Mouse (Mus musculus) kidney, postnatal 10 days (tissue): ENCODE measurements around the gene Abca12.

ENCODE experiments used
- DNase-seq: peaks from one replicate; pipeline ENCODE4 v3.0.0; 2021; ENCODE audit warnings: mixed read lengths

Gene Abca12

DNA sequence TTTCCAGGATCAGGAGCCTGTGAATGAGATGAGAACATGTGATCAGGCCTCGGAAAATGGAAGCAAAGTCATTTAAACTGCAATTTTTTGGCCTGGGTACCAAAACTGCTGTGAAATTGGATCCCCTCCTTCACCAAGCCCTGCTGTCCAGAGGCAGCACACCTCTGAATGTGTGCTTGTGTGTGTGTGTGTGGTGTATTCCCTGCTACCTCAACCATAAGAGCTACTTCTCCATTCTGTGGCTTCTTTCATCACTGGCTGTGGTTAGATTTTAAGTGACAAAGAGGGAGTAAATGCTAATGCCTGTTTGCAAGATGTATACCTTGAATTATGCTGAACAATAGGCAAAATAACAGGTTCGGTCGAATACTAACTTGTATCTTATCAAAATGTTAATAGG lies 84.4 kb downstream of the Abca12 start:
- no peak for DNase-seq

DNA sequence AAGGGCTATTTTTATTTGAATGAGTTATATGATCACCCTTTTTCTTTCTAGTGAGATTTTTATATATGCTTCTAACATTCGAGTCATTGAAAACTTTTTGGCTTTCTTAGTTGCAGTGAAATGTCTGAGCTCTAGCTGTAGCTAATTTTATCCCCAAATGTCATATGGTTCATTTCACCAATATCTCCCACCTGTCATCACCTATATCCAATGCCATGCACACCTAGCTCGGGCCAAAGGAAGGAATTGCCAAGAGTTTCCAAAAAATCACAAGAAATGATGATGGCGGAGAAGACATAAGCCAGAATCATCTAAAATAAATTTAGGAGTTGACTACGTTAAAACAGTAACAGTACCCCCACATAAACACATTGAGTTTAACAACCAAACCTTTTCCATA lies 102.5 kb downstream of the Abca12 start:
- no peak for DNase-seq

DNA sequence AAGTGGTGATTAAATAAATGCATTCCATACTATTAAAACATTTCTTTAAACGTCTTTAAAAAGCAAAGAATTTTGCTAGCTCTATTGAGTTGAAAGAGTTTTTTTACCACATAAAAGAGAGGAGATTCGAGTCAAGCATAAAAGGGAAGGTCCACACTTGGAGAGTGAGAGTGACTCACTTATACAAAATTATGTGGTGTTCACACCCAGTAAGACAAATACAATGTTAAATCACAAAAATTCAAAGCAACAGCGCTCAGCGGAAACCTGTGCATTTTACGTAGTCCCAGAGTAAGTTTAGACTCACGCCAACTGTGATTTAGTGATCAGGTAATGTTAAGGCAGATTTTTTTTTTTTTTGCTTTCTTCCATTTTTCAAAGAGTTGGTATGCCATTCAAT lies 104.1 kb downstream of the Abca12 start:
- no peak for DNase-seq

DNA sequence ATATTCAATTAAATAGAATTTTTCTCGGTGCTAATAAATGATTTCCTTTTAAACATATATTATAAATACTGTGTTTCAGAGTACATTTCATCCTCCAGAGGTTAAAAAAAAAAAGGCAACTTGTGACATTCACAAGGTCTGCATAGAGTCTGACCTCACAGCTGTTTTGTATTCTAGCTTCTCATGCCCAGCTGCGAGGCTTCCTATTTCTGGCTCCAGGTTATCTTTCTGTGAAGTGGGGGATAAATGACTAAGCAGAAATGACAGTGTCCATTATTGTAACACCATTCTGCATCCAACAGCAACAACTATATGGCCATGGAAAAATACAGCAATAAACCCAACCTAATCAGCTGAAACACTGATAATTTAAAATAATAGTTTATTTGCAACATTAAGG lies 107.3 kb downstream of the Abca12 start:
- DNase-seq = no peak

DNA sequence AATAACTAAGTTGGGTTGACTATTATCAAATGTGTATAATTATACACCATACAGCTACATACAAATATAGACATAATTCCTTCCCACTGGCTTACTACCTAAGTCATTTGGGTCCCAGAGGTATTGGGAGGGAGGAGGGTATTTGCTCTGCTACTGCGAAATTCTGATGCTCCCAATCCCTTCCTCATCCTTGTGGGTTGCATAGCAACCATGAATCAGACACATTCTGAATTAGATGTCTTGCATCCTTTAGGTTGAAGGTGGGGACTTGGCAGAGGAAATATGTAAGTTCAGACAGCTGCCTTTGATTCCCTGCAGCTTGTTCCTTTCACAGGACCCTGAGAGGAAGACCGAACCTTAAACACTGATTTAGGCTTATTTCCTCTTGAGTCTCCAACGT lies 108.5 kb downstream of the Abca12 start:
- DNase-seq = no peak

DNA sequence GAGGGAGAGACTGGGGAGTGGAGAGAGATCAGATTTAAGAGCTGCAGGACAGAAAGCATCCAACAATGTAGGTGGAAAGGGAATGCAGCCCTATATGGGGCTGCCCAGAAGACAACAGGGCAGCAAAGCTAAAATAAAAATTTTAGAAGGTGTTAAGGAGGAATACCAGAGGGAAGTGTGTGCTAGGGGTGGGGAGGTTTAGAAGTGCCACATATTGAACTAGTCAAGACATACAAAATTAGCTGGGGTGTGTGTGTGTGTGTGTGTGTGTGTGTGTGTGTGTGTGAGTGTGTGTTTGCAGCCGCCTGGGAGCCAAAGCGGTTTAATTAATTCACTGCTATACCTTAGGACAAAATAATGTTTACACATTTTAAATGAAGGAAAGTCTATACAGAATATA lies 110.1 kb downstream of the Abca12 start:
- no peak for DNase-seq

DNA sequence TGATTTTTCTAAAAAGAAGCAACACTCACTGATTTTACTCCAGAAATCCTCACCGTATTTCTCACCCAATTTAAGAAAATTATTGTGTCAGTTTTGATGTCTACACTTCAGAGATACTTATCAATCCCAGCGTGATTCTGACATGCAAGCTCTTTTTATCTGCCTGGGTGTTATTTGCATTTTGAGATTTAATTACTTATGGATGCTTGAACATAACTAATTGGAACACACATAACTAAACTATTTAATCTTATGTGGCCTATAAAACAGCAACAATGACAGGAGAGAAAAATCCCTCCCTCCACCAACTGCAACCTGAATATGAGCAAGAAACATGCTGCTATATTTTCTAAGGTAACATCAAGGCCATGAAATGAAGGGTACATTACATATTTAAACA lies 117.7 kb downstream of the Abca12 start:
- no peak for DNase-seq

DNA sequence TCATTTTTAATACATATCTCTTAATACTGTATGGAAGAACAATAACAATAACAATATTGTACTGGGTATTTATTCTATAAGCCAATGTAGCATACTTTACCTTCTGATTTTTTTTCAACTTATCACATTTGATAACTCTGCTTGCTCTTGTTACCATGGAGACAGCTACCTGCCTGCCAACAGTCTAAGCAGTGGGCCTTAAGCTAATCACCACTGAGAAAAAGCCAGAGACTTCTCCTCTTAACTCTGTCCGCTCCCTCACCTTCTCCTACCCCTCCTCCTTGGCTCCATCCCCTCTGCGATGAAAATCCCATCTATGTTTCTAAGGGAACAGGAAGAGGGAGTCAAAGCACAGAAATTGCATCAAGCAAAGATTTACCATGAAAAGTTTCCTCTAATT lies 118.1 kb downstream of the Abca12 start:
- DNase-seq = no peak

DNA sequence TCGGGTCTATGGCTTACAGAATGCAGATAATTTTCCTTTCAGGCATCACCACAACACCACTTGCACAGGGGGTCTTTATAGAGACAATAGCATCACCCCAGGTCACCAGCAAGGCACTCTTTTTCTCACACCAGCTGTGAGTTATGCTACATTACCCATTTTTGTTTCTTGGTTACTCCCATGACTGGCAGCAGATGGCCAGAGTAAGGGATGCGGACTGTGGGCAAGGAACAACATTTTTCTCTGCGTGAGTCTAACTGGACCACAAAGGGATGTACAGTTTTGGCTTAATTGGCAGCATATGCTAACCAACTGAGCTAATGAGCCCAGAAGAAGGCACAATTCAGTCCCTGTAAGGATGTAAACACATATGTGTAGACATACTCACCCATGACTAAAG lies 122.8 kb downstream of the Abca12 start:
- no peak for DNase-seq

DNA sequence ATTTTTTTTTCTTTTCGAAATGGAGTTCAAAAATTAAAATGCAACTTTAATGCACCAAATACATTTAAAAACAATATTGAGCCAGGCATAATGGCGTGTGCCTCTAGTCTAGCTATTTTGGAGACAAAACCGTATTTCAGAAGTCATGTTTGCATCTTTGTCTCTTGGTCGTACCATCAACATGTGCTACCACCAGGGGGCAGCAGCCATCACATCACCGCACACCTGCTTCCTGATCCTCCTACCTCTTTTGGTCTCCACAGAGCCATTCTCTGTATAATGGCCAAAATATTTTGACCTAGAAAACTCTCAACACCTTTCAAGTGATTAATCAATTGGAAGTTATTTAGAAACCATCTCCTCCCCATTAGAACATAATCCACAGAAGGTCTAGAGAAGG lies 125.2 kb downstream of the Abca12 start:
- peak; percentile 84 for DNase-seq

DNA sequence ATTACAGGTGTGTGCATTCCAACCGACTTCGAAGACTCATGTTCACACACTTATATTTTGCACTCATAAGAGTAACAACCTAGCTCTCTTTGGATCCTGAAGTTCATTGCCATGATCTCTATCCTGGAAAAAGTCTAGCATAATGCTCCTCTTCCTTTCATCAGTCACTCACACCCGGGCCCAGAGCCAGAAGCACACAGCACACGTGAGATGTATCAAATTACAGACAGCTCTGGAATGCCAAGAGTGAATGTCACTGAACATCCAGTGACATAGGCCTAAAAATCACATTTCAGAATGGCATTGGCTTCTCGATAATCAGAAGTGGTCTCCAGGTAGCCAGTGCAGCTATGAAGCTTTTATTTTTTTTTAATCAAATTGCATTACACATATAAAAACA lies 137.8 kb downstream of the Abca12 start:
- no peak for DNase-seq

DNA sequence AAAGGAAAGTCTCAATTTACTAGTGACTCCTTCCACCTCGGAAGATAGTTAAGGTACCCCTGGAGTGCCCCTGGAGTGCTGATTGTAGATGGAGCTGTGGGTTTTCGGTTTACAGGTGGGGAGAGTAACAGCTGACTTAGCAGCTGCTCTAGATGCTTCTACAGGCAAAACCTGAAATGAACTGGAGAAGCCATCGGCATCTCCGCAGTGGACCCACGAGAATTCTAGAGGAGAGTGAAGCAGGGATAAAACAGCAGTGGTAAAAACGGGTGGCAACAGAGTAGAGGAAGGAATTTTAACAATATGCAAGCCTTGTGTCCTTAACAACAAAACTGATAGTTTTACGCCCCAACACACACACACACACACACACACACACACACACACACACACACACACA lies 142.2 kb downstream of the Abca12 start:
- no peak for DNase-seq

DNA sequence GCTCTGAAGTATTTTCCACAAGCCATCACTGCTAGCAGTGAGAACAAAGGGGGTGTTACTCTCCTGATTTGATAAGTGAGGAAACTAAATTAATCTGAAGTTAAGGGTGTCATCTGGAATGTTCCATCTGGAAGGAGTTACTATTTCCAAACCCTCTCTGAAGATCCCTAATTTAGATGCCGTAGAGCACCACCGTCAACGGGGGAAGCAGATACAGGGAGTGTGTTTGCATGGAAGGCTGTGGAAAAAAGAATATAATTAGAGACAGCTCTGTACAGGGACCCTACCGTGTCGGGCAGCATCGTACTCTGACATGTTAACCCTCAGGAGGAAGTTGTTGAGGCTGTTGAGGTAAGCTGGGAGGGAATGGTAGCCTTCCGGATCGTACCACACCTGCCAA lies 142.6 kb downstream of the Abca12 start:
- DNase-seq = no peak

DNA sequence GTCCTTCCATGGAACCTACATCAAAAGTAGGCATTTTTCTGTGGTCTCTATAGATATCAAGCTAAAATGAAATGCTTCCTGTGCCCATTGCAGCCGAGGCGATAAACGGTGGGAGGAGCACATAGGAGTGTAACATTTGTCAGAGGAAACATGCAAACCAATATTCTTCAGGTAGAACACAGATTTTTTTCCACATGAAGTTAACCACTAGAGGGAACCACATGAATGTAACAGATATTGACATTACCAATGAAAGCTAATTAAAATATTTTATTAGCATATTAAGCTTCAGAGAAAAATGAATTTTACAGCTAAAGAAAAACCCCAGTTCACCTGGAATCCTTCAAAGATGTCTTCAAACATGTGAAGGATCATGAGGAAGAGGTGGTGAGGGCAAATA lies 144.6 kb downstream of the Abca12 start:
- DNase-seq = no peak

DNA sequence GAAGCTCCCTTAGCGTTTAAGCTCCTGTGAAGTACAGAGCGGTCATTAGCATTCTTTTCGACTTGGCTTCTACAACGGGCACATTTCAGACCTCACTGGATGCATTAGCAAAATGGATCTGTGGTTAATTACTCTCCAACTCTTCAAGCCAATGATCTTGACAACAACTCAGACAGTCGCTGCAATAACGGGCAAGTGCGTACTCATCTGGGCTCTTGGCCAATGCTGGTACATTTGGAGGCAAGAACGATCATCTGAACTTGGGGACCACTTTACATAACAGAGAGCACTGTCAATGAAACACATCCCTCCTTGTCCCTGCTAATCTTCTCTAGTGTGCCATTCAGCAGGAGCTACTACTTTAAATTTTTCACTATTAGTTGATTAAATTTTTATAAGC lies 148.1 kb downstream of the Abca12 start:
- no peak for DNase-seq

DNA sequence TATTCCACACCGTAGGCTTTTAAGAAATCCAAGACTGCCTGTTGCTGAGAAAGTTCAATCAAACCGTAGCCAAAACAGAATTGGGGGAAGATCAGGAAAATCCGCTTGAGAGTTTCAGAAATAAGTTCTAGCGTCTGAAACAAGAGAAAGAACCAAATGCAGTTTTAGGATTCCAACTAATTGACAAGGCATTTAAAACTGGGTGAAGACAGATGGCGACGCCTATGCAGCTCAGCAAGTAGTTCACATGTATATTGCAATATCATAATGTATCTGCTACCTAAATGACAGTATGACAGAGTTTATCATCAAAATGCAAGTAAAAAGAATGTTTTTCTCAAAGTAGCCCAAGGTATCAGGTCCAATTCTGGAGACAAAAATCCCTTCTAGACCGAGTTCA lies 151.2 kb downstream of the Abca12 start:
- DNase-seq = no peak

DNA sequence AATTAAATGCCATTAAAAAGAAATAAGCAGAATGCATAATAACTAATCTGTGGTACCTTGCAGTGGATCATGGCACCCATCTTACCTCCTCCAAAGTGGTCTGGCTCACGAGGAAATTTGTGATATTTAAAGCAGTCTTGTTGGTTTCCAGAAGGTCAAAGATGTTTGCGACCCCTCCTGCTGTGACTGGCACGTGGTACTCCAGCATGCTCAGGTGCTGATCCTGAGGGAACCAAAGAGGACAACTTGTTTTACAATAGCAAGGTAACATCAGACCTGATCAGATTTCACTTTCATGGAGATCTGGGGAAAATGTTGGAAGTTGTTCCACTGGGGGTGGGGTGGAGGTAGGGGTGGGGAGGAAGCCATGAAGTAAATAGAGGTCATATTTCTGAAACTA lies 170.1 kb downstream of the Abca12 start:
- DNase-seq = no peak

DNA sequence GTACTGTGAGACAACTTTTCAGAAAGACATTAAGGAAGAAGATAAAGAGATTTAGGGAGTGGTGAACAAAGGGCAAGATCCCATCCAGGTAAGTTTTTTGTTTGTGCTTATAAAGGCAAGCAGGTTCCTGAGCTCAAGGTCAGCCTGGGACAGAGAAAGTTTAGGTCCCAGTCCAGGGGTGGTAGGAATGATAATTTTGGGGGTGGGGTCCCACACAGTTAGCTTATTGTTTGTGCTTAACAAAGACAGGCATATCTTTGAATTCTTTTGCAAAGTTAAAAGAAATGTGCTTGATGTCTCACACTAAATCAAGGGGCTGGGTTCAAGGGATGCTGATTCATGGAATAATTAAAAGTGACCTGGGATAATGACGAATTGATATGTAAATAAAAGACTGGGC lies 173.3 kb downstream of the Abca12 start:
- DNase-seq = no peak

DNA sequence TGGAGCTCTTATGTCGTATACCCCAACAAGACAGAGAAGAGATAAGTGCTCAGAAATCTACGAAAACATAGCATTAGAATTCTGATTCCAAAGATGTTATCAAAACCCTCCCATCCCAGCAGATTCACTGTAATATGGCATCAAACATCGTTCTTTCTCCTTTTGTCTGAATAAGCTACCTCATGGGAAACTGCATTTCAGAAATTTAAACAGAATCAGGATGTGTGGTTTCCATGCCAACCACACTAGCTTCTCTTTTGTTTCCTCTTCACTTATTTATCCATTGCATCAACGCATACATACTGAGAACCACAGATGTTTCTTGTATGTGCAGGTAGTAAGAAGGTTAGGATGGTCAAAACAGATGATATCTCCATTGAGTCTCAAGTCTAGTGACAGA lies 175.1 kb downstream of the Abca12 start:
- DNase-seq = no peak

DNA sequence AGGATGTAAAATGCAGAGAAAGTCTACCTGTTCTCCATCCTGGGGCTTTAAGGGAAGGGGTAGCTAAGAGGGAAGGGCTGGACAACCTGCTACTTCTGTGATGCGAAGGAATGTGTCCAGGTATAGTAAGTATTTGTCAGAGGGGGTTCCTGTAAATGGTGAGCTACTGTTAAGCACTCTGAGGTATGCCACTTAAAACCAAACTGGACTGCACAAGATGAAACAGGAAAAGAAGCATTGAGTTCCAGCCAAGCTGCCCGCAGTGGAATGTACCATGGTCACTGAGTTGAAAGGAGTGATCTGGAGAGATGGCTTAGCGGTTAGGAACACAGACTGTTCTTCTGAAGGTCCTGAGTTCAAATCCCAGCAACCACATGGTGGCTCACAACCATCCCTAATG lies 179.4 kb downstream of the Abca12 start:
- DNase-seq = no peak

DNA sequence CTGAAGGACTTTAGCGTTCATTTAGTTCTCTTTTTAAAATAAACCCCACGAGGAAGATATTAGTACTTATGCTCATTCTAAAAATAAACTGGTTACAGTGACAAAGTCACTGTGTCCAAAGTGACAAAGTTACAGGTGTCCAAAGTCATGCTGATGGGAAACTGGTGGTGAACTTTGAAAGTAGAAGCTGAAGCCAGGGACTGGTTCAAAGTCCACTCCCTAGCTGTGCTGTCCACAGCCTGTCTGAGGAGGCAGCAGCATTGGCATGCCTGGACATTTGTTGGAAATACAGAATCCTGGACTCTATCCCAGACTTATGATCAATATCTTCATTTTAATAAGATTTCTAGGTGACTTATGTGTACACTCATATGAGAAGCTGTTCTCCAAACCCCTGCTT lies 183.5 kb downstream of the Abca12 start:
- DNase-seq = no peak

DNA sequence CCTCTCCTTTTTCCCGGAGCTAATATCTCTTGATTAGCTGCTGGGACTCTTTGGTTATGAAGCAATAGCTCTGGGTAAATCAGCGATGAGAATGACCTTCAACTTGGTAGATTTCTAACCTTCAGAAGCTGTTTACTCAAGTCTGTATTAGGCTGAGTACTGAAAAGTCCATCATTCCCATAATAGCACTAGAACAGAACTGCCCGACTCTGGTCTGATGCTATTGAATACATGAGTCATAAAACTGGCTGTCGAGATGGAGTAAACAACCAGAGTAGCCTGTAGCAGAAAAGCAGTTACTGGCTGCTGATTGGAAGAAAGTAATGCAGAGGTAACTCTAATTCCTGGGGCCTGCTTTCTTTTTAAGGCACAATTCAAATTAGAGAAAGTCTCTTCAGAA lies 211.1 kb downstream of the Abca12 start:
- no peak for DNase-seq

DNA sequence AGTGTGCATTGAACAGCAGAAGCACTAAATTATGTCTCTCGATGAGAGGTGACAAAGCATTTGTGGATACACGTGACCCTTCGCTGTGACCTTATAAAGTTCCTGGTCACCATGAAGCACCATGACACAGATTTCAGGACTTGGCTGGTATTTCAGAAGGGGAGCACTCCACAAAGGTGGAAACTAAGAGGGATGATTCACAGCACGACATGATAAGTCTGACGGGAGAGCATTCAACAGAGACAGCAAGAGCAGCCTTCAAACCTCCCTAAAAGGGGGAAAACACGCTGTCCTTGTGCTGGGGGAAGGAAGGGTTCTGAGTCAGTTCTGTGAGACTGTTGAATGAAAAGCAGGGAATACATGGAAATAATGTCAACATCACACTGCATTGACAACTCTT lies 218.5 kb downstream of the Abca12 start:
- no peak for DNase-seq

DNA sequence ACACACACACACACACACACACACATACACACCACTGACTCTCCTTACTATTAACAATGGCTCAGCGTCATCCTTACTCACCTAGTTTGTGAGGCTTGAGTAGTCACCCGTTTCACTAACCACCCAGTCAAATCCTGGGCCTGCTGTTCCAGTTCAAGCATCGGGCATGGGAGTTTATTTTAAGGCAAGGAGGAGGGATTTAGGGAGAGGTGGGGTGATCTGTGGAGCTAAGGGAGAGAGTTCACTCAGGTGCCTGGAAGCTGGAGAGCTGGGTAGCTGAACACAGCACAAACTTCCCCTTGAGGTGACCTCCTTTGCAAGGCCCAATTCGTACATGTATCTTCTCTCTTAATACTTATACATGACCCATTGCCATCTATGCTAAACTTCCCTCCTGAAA lies 219.4 kb downstream of the Abca12 start:
- no peak for DNase-seq

DNA sequence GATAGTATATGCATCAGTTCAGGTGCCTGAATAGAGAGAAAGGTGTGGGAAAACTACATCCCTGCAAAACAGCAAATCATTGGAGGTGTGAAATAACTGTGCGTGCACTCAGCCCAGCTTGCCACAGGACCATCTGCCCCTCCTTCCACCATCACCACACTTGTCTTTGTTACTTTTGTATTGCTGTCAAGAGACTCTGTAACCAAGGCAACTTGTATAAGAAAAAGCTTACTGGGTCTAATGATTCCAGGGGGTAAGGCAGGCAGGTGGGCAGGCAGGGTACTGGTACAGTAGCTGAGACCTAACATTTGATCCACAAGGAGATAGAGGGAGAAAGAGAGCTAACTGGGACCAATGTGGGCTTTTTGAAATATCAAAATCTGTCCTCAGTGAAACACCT lies 220.8 kb downstream of the Abca12 start:
- DNase-seq = no peak
